Mouse (Mus musculus) ES-E14 (cell line): ENCODE data around the gene Ppp1r14c.
"Not testable (repeated sequence)": the region's sequence is repeated elsewhere in the genome, so short reads cannot be mapped to it uniquely, and the experiment has no call there.

Experiments used
- CHD2 ChIP-seq: IDR thresholded peaks from 2 replicates; pipeline ENCODE4 v1.6.1; 2014; ENCODE audit warnings: mild to moderate bottlenecking, low read depth, low read length, inconsistent platforms
- HCFC1 ChIP-seq: IDR thresholded peaks from 2 replicates; pipeline ENCODE4 v1.6.1; 2012; ENCODE audit warnings: low read length, inconsistent platforms, borderline replicate concordance; ENCODE audit not compliant: insufficient read depth
- MAFK ChIP-seq: IDR thresholded peaks from 2 replicates; pipeline ENCODE4 v1.6.1; 2014; ENCODE audit warnings: mild to moderate bottlenecking, low read depth, low read length, inconsistent platforms; ENCODE audit not compliant: insufficient read depth
- ZC3H11A ChIP-seq: IDR thresholded peaks from 2 replicates; pipeline ENCODE4 v1.6.1; 2012; ENCODE audit warnings: low read depth, mild to moderate bottlenecking, inconsistent platforms, low read length, borderline replicate concordance
- ZNF384 ChIP-seq: IDR thresholded peaks from 2 replicates; pipeline ENCODE4 v1.6.1; 2012; ENCODE audit warnings: low read depth, low read length, inconsistent platforms

GRCm38 (mm10) chr10:3446748-3447147, 80.9 kb downstream of the Ppp1r14c start:
- not testable (repeated sequence) for TF ChIP-seq CHD2, ZNF384, ZC3H11A, MAFK, HCFC1
